Mouse (Mus musculus) olfactory bulb, adult 2 months (tissue): ENCODE data around the gene Epb41l1.

Source experiments
- CTCF ChIP-seq: fragments of 200-500 bp; IDR thresholded peaks from 2 replicates; pipeline ENCODE4 v1.5.1; 2012; ENCODE audit warnings: low read depth, mild to moderate bottlenecking, low read length, moderate library complexity; ENCODE audit not compliant: insufficient read depth
- POLR2A ChIP-seq: fragments of 200-500 bp; IDR thresholded peaks from 2 replicates; pipeline ENCODE4 v1.6.1; 2012; ENCODE audit warnings: mild to moderate bottlenecking, low read depth, low read length, moderate library complexity; ENCODE audit not compliant: insufficient read depth

GRCm38 (mm10) chr2:156446489-156447035 is 25.9 kb downstream of the Epb41l1 start:
- TF ChIP-seq CTCF, result no peak
- no peak for TF ChIP-seq POLR2A
